Mouse (Mus musculus) hindbrain, embryonic 10.5 days (tissue): ENCODE measurements around the gene Rnaseh2b. TPM values are rescaled to one million over a fixed set of nuclear protein-coding genes. Genes with fewer than 3 reads are reported as not detected.

Experiments used
- DNase-seq: peaks from one replicate; pipeline ENCODE4 v3.0.0-alpha.2; 2017; ENCODE audit warnings: low spot score
- H3K27ac ChIP-seq: fragments of 300-500 bp; sonication (generic); 2 replicates; pipeline ENCODE4 v1.5.1; 2016; ENCODE audit warnings: mild to moderate bottlenecking, moderate library complexity
- H3K27me3 ChIP-seq: fragments of 300-500 bp; sonication (generic); 2 replicates; pipeline ENCODE4 v1.6.1; 2016; ENCODE audit warnings: mild to moderate bottlenecking; ENCODE audit not compliant: poor library complexity, insufficient read depth, severe bottlenecking
- H3K36me3 ChIP-seq: fragments of 300-500 bp; sonication (generic); 2 replicates; pipeline ENCODE4 v1.6.1; 2016; ENCODE audit warnings: mild to moderate bottlenecking, moderate library complexity
- H3K4me1 ChIP-seq: fragments of 300-500 bp; sonication (generic); replicated peaks from 2 replicates; pipeline ENCODE4 v1.6.1; 2016; ENCODE audit warnings: mild to moderate bottlenecking
- H3K4me3 ChIP-seq: fragments of 300-500 bp; sonication (generic); 2 replicates; pipeline ENCODE4 v1.5.1; 2016; ENCODE audit warnings: mild to moderate bottlenecking, moderate library complexity
- H3K9me3 ChIP-seq: fragments of 300-500 bp; sonication (generic); 2 replicates; pipeline ENCODE4 v1.6.1; 2016; ENCODE audit warnings: mild to moderate bottlenecking, moderate library complexity
- WGBS: fragments of 180-500 bp; shearing (Covaris S2); methylation state at CpG from one replicate; pipeline ENCODE4 v1.1.7; 2016; 5-methylcytosine and 5-hydroxymethylcytosine counted together
- polyA plus RNA-seq: library from polyadenylated mRNA; unstranded; fragments of >200 nt; fragmentation: Nextera tagmentation; extraction: Ambion mirVana; gene quantifications from 2 replicates; pipeline ENCODE4 v1.2.1, GENCODE M21; 2016

The Rnaseh2b gene
- 60.7 TPM in 2 replicates for polyA plus RNA-seq

- Histone ChIP-seq H3K4me3 (peak within 1 kb of the TSS; percentile 69), H3K4me1 (peaks cover 15% of the 10 kb centered on the region), H3K36me3 (no peaks in the 10 kb centered on the region), H3K27me3 (peaks cover 53% of the 10 kb centered on the region), H3K9me3 (no peaks in the 10 kb centered on the region), H3K27ac (peak within 1 kb of the TSS; percentile 88)
- DNase-seq = peak; percentile 84
- WGBS = 1% methylated on average over 60 of the region's 60 CpGs
These were observed at the start of gene Rnaseh2b, which contains the start of gene Dleu7 for GRCm38 (mm10) chr14:62292488-62293339. Gene Rnaseh2b (plus strand): TSS chr14:62292589. Gene Dleu7 (minus strand): TSS chr14:62293047.

- Histone ChIP-seq H3K4me1 (peaks cover 22% of the 10 kb centered on the region), H3K4me3 (no peak overlapping the region), H3K36me3 (no peaks in the 10 kb centered on the region), H3K27me3 (peaks cover 8% of the 10 kb centered on the region; the same call in 1 of the 2 replicates), H3K9me3 (no peaks in the 10 kb centered on the region), H3K27ac (no peak overlapping the region)
- no peak for DNase-seq
- WGBS = 69% methylated on average over 2 of the region's 2 CpGs
These were observed 48.9 kb upstream of the Rnaseh2b start for GRCm38 (mm10) chr14:62243530-62243929.

GRCm38 (mm10) chr14:62245557-62245956 lies 46.8 kb upstream of the Rnaseh2b start:
- H3K36me3 ChIP-seq = no peaks in the 10 kb centered on the region
- H3K9me3 ChIP-seq = no peaks in the 10 kb centered on the region
- H3K4me3 ChIP-seq = no peak overlapping the region
- 0 out of 2 replicates have a peak overlapping the region, but pooled peaks have one; percentile 5 for H3K27ac ChIP-seq
- 21% methylated on average over 4 of the region's 4 CpGs for WGBS
- peak; percentile 6 for DNase-seq
- peaks cover 11% of the 10 kb centered on the region; the same call in 1 of the 2 replicates for H3K27me3 ChIP-seq
- H3K4me1 ChIP-seq = peaks cover 27% of the 10 kb centered on the region

DNA sequence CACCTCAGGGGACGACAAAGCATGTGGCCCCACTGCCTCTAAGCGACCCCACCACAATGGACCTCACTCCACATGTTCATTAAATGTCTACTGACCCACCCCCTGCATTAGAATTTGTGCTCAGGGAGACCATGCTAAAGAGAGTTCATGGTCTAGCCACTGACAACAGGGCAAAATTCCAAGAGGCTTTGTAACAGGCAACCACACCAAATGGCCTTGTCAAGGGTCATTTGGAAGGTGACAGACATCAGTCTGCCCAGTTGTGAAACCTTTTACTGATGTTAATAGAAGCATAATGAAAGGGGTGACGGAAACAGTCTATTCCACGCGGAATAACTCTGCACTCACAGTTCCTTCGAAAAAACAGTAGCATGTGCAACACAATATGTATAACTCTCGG lies 44.0 kb upstream of the Rnaseh2b start:
- WGBS = 63% methylated on average over 7 of the region's 7 CpGs
- no peaks in the 10 kb centered on the region for H3K36me3 ChIP-seq
- H3K4me1 ChIP-seq = peaks cover 27% of the 10 kb centered on the region
- peaks cover 13% of the 10 kb centered on the region; the same call in 1 of the 2 replicates for H3K27me3 ChIP-seq
- no peak overlapping the region for H3K27ac ChIP-seq
- no peak for DNase-seq
- no peaks in the 10 kb centered on the region for H3K9me3 ChIP-seq
- H3K4me3 ChIP-seq = no peak overlapping the region

GRCm38 (mm10) chr14:62248796-62249195 lies 43.6 kb upstream of the Rnaseh2b start:
- 86% methylated on average over 10 of the region's 10 CpGs for WGBS

DNA sequence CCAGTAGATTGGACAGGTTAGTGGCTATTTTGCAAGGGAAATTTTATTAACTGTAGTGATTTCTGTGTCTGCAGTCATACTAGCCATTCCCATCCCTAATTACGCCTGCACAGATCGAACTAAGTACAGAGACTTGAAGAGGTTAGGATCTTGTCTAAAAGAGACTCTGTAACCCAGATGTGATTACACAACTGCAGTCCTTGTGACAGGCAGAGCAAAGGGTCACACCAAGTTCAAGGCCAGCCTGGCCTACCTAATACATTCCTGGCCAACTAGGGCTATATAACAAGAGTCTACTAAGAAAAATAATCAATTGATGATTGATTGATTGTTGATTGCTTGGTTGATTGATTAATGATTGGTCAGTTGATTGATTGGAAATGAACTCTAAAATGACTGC lies 43.1 kb upstream of the Rnaseh2b start:
- H3K36me3 ChIP-seq = no peaks in the 10 kb centered on the region
- H3K27me3 ChIP-seq = peaks cover 10% of the 10 kb centered on the region; the same call in 1 of the 2 replicates
- peaks cover 27% of the 10 kb centered on the region for H3K4me1 ChIP-seq
- no peak overlapping the region for H3K4me3 ChIP-seq
- 88% methylated on average over 2 of the region's 2 CpGs for WGBS
- no peak for DNase-seq
- no peak overlapping the region for H3K27ac ChIP-seq
- H3K9me3 ChIP-seq = no peaks in the 10 kb centered on the region

More at GRCm38 (mm10) chr14:62248796-62249195, 43.6 kb upstream of the Rnaseh2b start:
- Histone ChIP-seq H3K27me3 (peaks cover 13% of the 10 kb centered on the region; the same call in 1 of the 2 replicates), H3K4me3 (no peak overlapping the region), H3K9me3 (no peaks in the 10 kb centered on the region), H3K27ac (no peak overlapping the region), H3K36me3 (no peaks in the 10 kb centered on the region), H3K4me1 (peaks cover 27% of the 10 kb centered on the region)
- no peak for DNase-seq

GRCm38 (mm10) chr14:62250046-62250445 lies 42.3 kb upstream of the Rnaseh2b start:
- WGBS = 68% methylated on average over 3 of the region's 3 CpGs
- no peak for DNase-seq
- Histone ChIP-seq H3K9me3 (no peaks in the 10 kb centered on the region), H3K27ac (no peak overlapping the region), H3K27me3 (peaks cover 10% of the 10 kb centered on the region; the same call in 1 of the 2 replicates), H3K36me3 (no peaks in the 10 kb centered on the region), H3K4me1 (peaks cover 27% of the 10 kb centered on the region), H3K4me3 (no peak overlapping the region)

DNA sequence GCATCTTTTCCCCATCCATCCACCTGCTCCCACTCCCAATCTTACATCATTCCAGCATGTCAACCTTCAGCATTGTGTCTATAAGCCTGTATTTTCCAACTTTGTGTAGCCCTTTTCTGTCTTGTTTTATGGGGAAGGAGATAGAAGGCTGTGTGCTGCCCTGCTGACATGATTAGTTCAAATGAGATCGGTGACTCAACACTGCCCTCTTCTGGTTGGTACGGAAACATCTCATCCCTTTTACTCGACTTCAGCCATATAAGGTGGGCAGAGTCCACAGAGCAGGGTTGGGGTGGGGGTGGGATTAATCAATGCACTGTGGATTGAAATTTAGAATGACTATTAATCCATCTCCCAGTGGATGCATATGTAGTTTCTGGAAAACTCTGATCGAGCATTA lies 40.4 kb upstream of the Rnaseh2b start:
- H3K27me3 ChIP-seq = peaks cover 5% of the 10 kb centered on the region; the same call in 1 of the 2 replicates
- WGBS = 8% methylated on average over 4 of the region's 4 CpGs
- no peaks in the 10 kb centered on the region for H3K36me3 ChIP-seq
- H3K4me1 ChIP-seq = peaks cover 17% of the 10 kb centered on the region
- no peaks in the 10 kb centered on the region for H3K9me3 ChIP-seq
- no peak overlapping the region for H3K4me3 ChIP-seq
- DNase-seq = peak; percentile 58
- H3K27ac ChIP-seq = no peak overlapping the region

DNA sequence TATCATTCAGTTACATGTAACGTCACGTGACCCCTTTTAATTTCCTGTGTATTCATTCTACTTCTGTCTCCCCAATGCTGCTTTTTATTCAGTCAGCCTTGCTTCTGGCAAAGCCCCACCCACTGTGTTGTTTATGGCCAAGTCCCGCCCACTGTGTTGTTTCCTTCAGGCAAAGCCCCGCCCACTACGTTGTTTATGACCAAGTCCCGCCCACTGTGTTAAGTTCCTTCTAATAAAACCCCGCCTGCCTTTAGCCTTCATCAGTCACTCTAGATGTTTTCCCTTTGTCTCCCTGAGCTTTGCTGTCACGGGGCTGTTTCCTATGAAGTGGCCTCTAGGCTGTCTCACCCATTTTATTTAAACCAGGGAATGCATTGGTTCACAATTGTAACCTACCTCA lies 38.0 kb upstream of the Rnaseh2b start:
- no peak overlapping the region for H3K27ac ChIP-seq
- WGBS = 67% methylated on average over 8 of the region's 8 CpGs
- no peaks in the 10 kb centered on the region for H3K36me3 ChIP-seq
- H3K4me1 ChIP-seq = peaks cover 8% of the 10 kb centered on the region
- H3K27me3 ChIP-seq = peaks cover 5% of the 10 kb centered on the region; the same call in 1 of the 2 replicates
- no peaks in the 10 kb centered on the region for H3K9me3 ChIP-seq
- no peak overlapping the region for H3K4me3 ChIP-seq
- no peak for DNase-seq

- 88% methylated on average over 5 of the region's 5 CpGs for WGBS
- H3K36me3 ChIP-seq = no peaks in the 10 kb centered on the region
- no peaks in the 10 kb centered on the region for H3K27me3 ChIP-seq
- DNase-seq = no peak
- no peaks in the 10 kb centered on the region for H3K9me3 ChIP-seq
- peaks cover 9% of the 10 kb centered on the region for H3K4me1 ChIP-seq
- H3K27ac ChIP-seq = no peak overlapping the region
- H3K4me3 ChIP-seq = no peak overlapping the region
These were observed 36.3 kb upstream of the Rnaseh2b start for GRCm38 (mm10) chr14:62256066-62256465.

- 87% methylated on average over 6 of the region's 6 CpGs for WGBS
- no peak overlapping the region for H3K27ac ChIP-seq
- H3K9me3 ChIP-seq = no peaks in the 10 kb centered on the region
- no peaks in the 10 kb centered on the region for H3K36me3 ChIP-seq
- H3K27me3 ChIP-seq = no peaks in the 10 kb centered on the region
- DNase-seq = no peak
- H3K4me3 ChIP-seq = no peak overlapping the region
- H3K4me1 ChIP-seq = peaks cover 9% of the 10 kb centered on the region
These were observed 34.3 kb upstream of the Rnaseh2b start for GRCm38 (mm10) chr14:62258125-62258524.

GRCm38 (mm10) chr14:62258978-62259536 lies 33.3 kb upstream of the Rnaseh2b start:
- Histone ChIP-seq H3K36me3 (no peaks in the 10 kb centered on the region), H3K4me1 (peaks cover 9% of the 10 kb centered on the region), H3K27me3 (no peaks in the 10 kb centered on the region), H3K9me3 (no peaks in the 10 kb centered on the region), H3K4me3 (no peak overlapping the region), H3K27ac (no peak overlapping the region)
- no peak for DNase-seq
- 61% methylated on average over 10 of the region's 10 CpGs for WGBS
